Mouse (Mus musculus) erythroblast, embryonic 14.5 days (primary cell): ENCODE measurements at regions not wholly inside any gene's neighbourhood (a gene's known extent, or its start where the extent isn't known, plus 50 kb on each side); places are given as distances from the start of the nearest gene placed in this dataset.

Source experiments
- GATA1 ChIP-seq: IDR thresholded peaks from 2 replicates; pipeline ENCODE4 v1.6.1; 2012; ENCODE audit warnings: low read length, inconsistent platforms, mixed read lengths
- TAL1 ChIP-seq: IDR thresholded peaks from 3 replicates; pipeline ENCODE4 v1.6.1; 2012; ENCODE audit warnings: low read length, inconsistent platforms, mixed read lengths

- TF ChIP-seq GATA1 (no peak), TAL1 (no peak)
Observed at GRCm38 (mm10) chr11:112303091-112303490, 478.9 kb upstream of the Sox9 start.
